Mouse (Mus musculus) cerebellum, adult 2 months (tissue): ENCODE data around the gene Mansc1.

Experiments used
- CTCF ChIP-seq: fragments of 200-500 bp; IDR thresholded peaks from 2 replicates; pipeline ENCODE4 v1.5.1; 2011; ENCODE audit warnings: low read depth, mild to moderate bottlenecking, control low read depth, low read length, moderate library complexity, borderline replicate concordance; ENCODE audit not compliant: insufficient read depth
- POLR2A ChIP-seq: fragments of 200-500 bp; IDR thresholded peaks from 2 replicates; pipeline ENCODE4 v1.6.1; 2011; ENCODE audit warnings: low read length, control low read depth, borderline replicate concordance; ENCODE audit not compliant: insufficient read depth

GRCm38 (mm10) chr6:134559635-134560034, 72.7 kb downstream of the Mansc1 start:
- TF ChIP-seq CTCF (no peak), POLR2A (no peak)
